Mouse (Mus musculus) liver, adult 2 months (tissue): Measurements from ENCODE around the gene Klhl29.

Experiments used
- CTCF ChIP-seq: fragments of 200-500 bp; IDR thresholded peaks from 2 replicates; pipeline ENCODE4 v1.5.1; 2011; ENCODE audit warnings: low read depth, low read length, control low read depth
- POLR2A ChIP-seq: fragments of 200-500 bp; IDR thresholded peaks from 2 replicates; pipeline ENCODE4 v1.6.1; 2011; ENCODE audit warnings: low read length, control low read depth; ENCODE audit not compliant: insufficient read depth; ENCODE audit errors: extremely low read depth

DNA sequence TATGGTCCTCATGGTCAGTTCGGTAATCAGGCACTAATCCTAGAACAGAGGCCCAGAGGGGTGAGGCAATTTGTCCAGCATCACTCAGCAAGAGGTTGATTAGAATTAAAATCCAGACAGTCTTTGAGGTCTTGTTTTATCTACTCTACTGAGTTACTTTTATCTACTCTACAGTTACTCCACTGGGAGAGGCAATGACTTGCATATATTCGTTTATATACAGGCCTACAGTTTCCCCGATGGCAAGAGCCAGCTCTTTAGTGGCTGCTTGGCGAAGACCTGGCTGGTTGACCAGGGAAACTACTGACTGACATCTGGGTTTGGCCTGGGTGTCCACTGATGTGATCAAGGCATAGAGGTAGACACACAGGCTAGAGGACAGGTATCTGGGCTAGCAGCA, 168.3 kb downstream of the Klhl29 start:
- no peak for TF ChIP-seq POLR2A
- TF ChIP-seq CTCF = no peak
